8 mouse cellular contexts compared by ENCODE assay signal in the genomic region with DNA sequence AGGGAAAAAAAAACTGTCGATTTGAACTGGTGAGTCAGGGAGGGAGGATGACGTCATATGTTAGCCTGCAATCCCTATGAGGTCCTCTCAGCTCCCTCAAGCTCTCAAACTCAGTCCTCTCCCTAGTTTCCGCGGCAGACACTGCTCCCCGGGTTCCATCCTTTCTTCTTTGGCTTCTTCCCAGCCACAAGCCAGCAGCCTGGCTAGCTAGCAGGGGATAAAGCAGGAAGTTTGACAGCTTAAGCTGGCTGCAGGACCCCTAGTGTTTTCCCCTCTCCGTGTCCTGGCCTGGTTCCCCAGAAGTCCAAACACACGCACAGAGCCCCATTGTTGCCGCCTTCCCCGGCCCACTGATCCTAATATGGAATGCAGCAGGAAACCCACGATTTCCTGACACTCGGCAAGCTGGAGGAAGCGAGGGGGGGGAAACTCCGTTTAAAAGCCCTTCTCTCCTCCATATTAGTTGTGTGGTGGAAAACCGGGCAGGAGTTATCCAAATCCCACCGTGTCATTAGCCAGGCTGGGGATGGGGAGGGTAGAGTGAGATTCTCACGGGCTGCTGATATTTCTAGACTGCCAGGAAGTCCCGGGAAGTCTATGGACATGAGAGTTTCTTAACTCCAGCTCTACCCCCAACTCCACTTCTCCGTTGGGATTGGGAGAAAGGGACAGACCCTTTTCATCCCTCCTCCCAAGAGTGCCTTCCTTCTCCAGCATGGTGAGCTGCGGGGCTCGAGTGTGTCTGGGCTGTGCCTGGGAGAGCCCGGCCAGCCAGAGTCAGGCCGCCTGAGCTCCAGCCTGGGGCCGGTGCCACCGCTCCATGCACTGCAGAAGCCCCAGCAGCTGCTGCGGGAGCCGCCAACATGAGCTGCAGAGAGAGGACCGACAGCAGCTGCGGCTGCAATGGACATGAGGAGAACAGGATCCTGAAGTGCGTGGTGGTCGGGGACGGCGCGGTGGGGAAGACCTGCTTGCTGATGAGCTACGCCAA. TPM values are rescaled to one million over a fixed set of nuclear protein-coding genes. Genes with fewer than 3 reads are reported as not detected.
DNase-seq lines count a peak whose midpoint lies in the region; ATAC-seq lines count a peak whose summit lies in the region.

Gene Rhoj (plus strand): TSS at position 362 of the 991 bp plus-strand sequence.

- peak; percentile 90 to 94 for DNase-seq in heart, adult 18-20 months
- DNase-seq in kidney, adult 11 months: peak; percentile 66
- DNase-seq in left cerebral cortex, postnatal 36 days (ENCODE audit: low spot score in 2 of 2): peak; percentile 45 to 67
- DNase-seq in skeletal muscle tissue, adult 2 months (ENCODE audit: low read depth, low spot score): peak; percentile 81

- peak within 1 kb of the TSS; percentile 90 for H3K4me2 ChIP-seq in embryonic facial prominence, embryonic 13.5 days

- intact Hi-C loops in left cerebral cortex, postnatal 36 days (cut with DNase I): no loop called here

- H3K36me3 ChIP-seq in erythroblast, embryonic 14.5 days (ENCODE audit: control insufficient read depth): no peaks in the 10 kb centered on the region
- H3K36me3 ChIP-seq in embryonic facial prominence, embryonic 13.5 days: no peaks in the 10 kb centered on the region

- no peaks in the 10 kb centered on the region for H3K9me3 ChIP-seq in erythroblast, embryonic 14.5 days (ENCODE audit: control insufficient read depth, low read length)
- H3K9me3 ChIP-seq in embryonic facial prominence, embryonic 13.5 days: no peaks in the 10 kb centered on the region

- H3K27ac ChIP-seq in embryonic facial prominence, embryonic 13.5 days: peak within 1 kb of the TSS; percentile 94

- H3K9ac ChIP-seq in embryonic facial prominence, embryonic 13.5 days: peak within 1 kb of the TSS; percentile 83

- under 1% methylated on average over 34 of the region's 34 CpGs for WGBS in embryonic facial prominence, embryonic 13.5 days

- H3K27me3 ChIP-seq in erythroblast, embryonic 14.5 days (ENCODE audit: control insufficient read depth): peaks cover 49% of the 10 kb centered on the region
- H3K27me3 ChIP-seq in embryonic facial prominence, embryonic 13.5 days: no peaks in the 10 kb centered on the region; the same call in 1 of the 2 replicates

- H3K4me1 ChIP-seq in erythroblast, embryonic 14.5 days (ENCODE audit: control insufficient read depth): no peaks in the 10 kb centered on the region
- peaks cover 9% of the 10 kb centered on the region for H3K4me1 ChIP-seq in embryonic facial prominence, embryonic 13.5 days

- H3K4me3 ChIP-seq in erythroblast, embryonic 14.5 days (replicated peaks): peak within 1 kb of the TSS; percentile 33
- H3K4me3 ChIP-seq in embryonic facial prominence, embryonic 13.5 days: peak within 1 kb of the TSS; percentile 59

- no peak for ATAC-seq in erythroblast, adult 5-6 weeks (replicated peaks; ENCODE audit: low FRiP score, poor library complexity, severe bottlenecking)
- ATAC-seq in embryonic facial prominence, embryonic 13.5 days (ENCODE audit: insufficient number of reproducible peaks, insufficient read depth, low FRiP score, low TSS enrichment, low read depth): peak; percentile 70
- ATAC-seq in megakaryocyte-erythroid progenitor cell, adult 5-6 weeks (replicated peaks; ENCODE audit: low FRiP score, low TSS enrichment, poor library complexity, severe bottlenecking): peak; percentile 59

RNA-seq across cellular contexts. Expression of gene Rhoj, which starts in this region (rescaled TPM):
- 0.04 and 0.08 TPM in 2 replicates for polyA plus RNA-seq in erythroblast, embryonic 14.5 days (2012)
- total RNA-seq in erythroblast, adult 5-6 weeks (2015; ENCODE audit: low replicate concordance): 1.2 and 2.3 TPM in 2 replicates
- 0.09 and 2.6 TPM in 2 replicates for total RNA-seq in erythroblast, adult 5-6 weeks (2017; ENCODE audit: low replicate concordance)
- polyA plus RNA-seq in embryonic facial prominence, embryonic 13.5 days (2015; fragmentation: Nextera tagmentation; extraction: Ambion mirVana): 34.0 and 42.6 TPM in 2 replicates
- total RNA-seq in heart, adult 18-20 months (2021): 10 to 100 TPM; 32.4 to 35.7 TPM
- 1 to 10 TPM; 2.9 to 3.1 TPM for total RNA-seq in left cerebral cortex, postnatal 36 days (2021)
- total RNA-seq in megakaryocyte-erythroid progenitor cell, adult 5-6 weeks (2014; fragmentation: Nextera tagmentation): not detected in 2 replicates
- not detected in 2 replicates for total RNA-seq in megakaryocyte-erythroid progenitor cell, adult 5-6 weeks (2017)

Comparison
In these comparisons a context has a peak if more than half of its experiments do, and no peak if none do; other contexts are left out.
1. RNA of gene Rhoj (total RNA-seq): 32.4 to 35.7 TPM in heart, adult 18-20 months; 2.9 to 3.1 TPM in left cerebral cortex, postnatal 36 days, 0.09 to 2.6 TPM in erythroblast, adult 5-6 weeks and not detected in megakaryocyte-erythroid progenitor cell, adult 5-6 weeks; every median in the first group is over 4 times any median in the second.
2. RNA of gene Rhoj (polyA plus RNA-seq): 34.0 to 42.6 TPM in embryonic facial prominence, embryonic 13.5 days; 0.04 to 0.08 TPM in erythroblast, embryonic 14.5 days; every median in the first group is over 10 times any median in the second.
3. Peak in ATAC-seq in megakaryocyte-erythroid progenitor cell, adult 5-6 weeks; RNA of the gene not detected or under 1 TPM.
4. Peak in every context shown above with its lines, with median percentiles within 50 percentile points of each other: DNase-seq.